Mouse (Mus musculus) midbrain, embryonic 14.5 days (tissue): ENCODE results near the gene Nadk2. TPM values are rescaled to one million over a fixed set of nuclear protein-coding genes. Genes with fewer than 3 reads are reported as not detected.

ENCODE experiments used
- ATAC-seq: fragments of 200-750 bp; cut with Nextera tagmentation; 2 replicates; pipeline ENCODE4 v1.8.0; 2017; ENCODE audit warnings: moderate number of reproducible peaks, moderate library complexity; ENCODE audit not compliant: low FRiP score, low TSS enrichment
- DNase-seq: peaks from one replicate; pipeline ENCODE4 v3.0.0-alpha.2; 2015
- H3K27ac ChIP-seq: fragments of 300-500 bp; sonication (generic); replicated peaks from 2 replicates; pipeline ENCODE4 v1.5.1; 2014; ENCODE audit warnings: mild to moderate bottlenecking, low read depth, low read length, moderate library complexity
- H3K27me3 ChIP-seq: fragments of 300-500 bp; sonication (generic); 2 replicates; pipeline ENCODE4 v1.6.1; 2014; ENCODE audit warnings: low read length, control low read depth, mixed read lengths; ENCODE audit not compliant: control insufficient read depth, insufficient read depth
- H3K36me3 ChIP-seq: fragments of 300-500 bp; sonication (generic); 2 replicates; pipeline ENCODE4 v1.6.1; 2014; ENCODE audit warnings: low read length, control low read depth; ENCODE audit not compliant: control insufficient read depth, insufficient read depth
- H3K4me1 ChIP-seq: fragments of 300-500 bp; sonication (generic); 2 replicates; pipeline ENCODE4 v1.6.1; 2014; ENCODE audit warnings: mild to moderate bottlenecking, antibody characterized with exemption, low read length, control low read depth; ENCODE audit not compliant: control insufficient read depth, insufficient read depth
- H3K4me2 ChIP-seq: fragments of 300-500 bp; sonication (generic); 2 replicates; pipeline ENCODE4 v1.6.1; 2014; ENCODE audit warnings: mild to moderate bottlenecking, low read length, moderate library complexity
- H3K4me3 ChIP-seq: fragments of 300-500 bp; sonication (generic); replicated peaks from 2 replicates; pipeline ENCODE4 v1.5.1; 2014; ENCODE audit warnings: low read depth, low read length
- H3K9ac ChIP-seq: fragments of 300-500 bp; sonication (generic); replicated peaks from 2 replicates; pipeline ENCODE4 v1.6.1; 2014; ENCODE audit warnings: mild to moderate bottlenecking, low read length, moderate library complexity
- H3K9me3 ChIP-seq: fragments of 300-500 bp; sonication (generic); 2 replicates; pipeline ENCODE4 v1.6.1; 2016; ENCODE audit warnings: low read length, control low read depth, mixed read lengths; ENCODE audit not compliant: control insufficient read depth
- WGBS: fragments of 180-500 bp; shearing (Covaris S2); extraction: QIAGEN DNeasy Blood & Tissue Kit; methylation state at CpG from one replicate; pipeline ENCODE4 v1.1.7; 2014; 5-methylcytosine and 5-hydroxymethylcytosine counted together
- polyA plus RNA-seq: library from polyadenylated mRNA; unstranded; fragments of >200 nt; fragmentation: Nextera tagmentation; extraction: Ambion mirVana; gene quantifications from 2 replicates; pipeline ENCODE4 v1.2.1, GENCODE M21; 2014

The Nadk2 gene
- polyA plus RNA-seq, 1 experiment from 2014 or later = 36.0 TPM

- H3K27ac ChIP-seq = no peak overlapping the region
- no peak overlapping the region for H3K4me3 ChIP-seq
- no peak overlapping the region for H3K9ac ChIP-seq
- peak; percentile 17 for DNase-seq
- WGBS = 86% methylated on average over 13 of the region's 13 CpGs
- no peaks in the 10 kb centered on the region for H3K4me1 ChIP-seq
- no peaks in the 10 kb centered on the region for H3K27me3 ChIP-seq
- H3K36me3 ChIP-seq = peaks cover 46% of the 10 kb centered on the region; the same call in 1 of the 2 replicates
- no peak overlapping the region for H3K4me2 ChIP-seq
- ATAC-seq = peak; percentile 36; the same call in 1 of the 2 replicates
- H3K9me3 ChIP-seq = no peaks in the 10 kb centered on the region
Measured at GRCm38 (mm10) chr15:9132693-9133443, 61.8 kb downstream of the Nadk2 start.

DNA sequence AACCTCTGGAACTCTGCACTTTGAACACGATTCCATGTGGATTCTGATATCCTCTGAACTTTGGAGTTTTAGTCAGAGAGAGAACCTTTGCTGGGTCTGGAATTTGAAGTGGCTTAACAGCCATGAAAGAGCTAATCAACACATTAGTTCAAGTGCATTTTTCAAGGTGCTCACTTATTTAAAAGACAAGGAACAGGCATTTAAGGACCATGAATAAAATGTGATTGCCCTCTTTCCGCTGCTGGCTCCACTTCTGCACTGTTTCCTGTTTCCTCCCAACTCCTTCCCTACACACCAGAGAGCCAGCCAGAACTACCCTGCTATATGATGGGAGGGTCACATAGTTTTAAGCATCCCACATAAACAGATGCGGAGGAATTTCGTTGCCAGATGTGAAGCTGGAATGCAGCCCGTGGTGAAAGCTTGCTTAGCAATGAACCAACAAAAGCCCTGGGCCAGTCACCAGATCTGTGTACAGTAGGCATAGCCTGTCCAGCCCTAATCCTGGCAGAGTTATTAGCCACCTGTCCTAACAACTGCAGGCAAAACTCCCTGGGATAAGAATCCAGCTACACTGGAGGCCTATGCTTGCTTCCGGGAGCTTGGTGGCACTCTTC is 63.9 kb downstream of the Nadk2 start:
- Histone ChIP-seq H3K4me2 (no peak overlapping the region), H3K27ac (no peak overlapping the region), H3K36me3 (peaks cover 36% of the 10 kb centered on the region; the same call in 1 of the 2 replicates), H3K4me3 (no peak overlapping the region), H3K9ac (no peak overlapping the region), H3K9me3 (no peaks in the 10 kb centered on the region), H3K4me1 (peaks cover 9% of the 10 kb centered on the region), H3K27me3 (no peaks in the 10 kb centered on the region)
- 87% methylated on average over 6 of the region's 6 CpGs for WGBS
- DNase-seq (no peak), ATAC-seq (no peak)

GRCm38 (mm10) chr15:9139447-9139846 is 68.4 kb downstream of the Nadk2 start:
- ATAC-seq (no peak), DNase-seq (peak; percentile 7)
- H3K4me2 ChIP-seq = peak overlapping the region; percentile 62
- H3K27ac ChIP-seq = no peak overlapping the region
- H3K4me1 ChIP-seq = peaks cover 13% of the 10 kb centered on the region
- H3K36me3 ChIP-seq = peaks cover 18% of the 10 kb centered on the region; the same call in 1 of the 2 replicates
- H3K9ac ChIP-seq = peak overlapping the region; percentile 48
- WGBS = 27% methylated on average over 10 of the region's 10 CpGs
- no peaks in the 10 kb centered on the region for H3K9me3 ChIP-seq
- no peaks in the 10 kb centered on the region for H3K27me3 ChIP-seq
- H3K4me3 ChIP-seq = peak overlapping the region; percentile 83

DNA sequence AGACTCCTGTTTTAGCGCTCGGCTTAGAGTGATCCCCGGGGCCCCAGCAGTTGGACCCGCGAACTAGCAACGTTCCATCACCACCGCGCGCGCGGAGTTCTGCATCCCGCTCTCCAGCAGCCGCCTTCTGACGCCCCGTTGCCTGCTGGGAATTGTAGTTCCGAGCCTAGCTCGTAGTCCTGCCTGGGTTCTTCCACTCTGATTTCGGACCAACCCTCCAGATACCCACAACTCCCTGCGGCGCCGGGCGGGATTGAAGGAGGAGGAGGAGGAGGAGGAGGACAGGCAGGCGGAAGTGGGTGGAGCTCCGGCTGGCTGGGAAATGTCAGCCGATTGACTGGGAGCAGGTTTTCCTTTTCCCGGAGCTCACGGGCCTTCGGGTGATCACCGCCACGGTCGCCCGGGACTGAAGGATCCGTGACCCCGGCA is 69.2 kb downstream of the Nadk2 start, which contains the start of gene Lmbrd2:
Gene Lmbrd2, plus strand, starts transcription at position 299 of the 429 bp plus-strand sequence.
- ATAC-seq (peak; percentile 99), DNase-seq (peak; percentile 99)
- WGBS = under 1% methylated on average over 34 of the region's 34 CpGs
- H3K9me3 ChIP-seq = no peaks in the 10 kb centered on the region
- H3K4me3 ChIP-seq = peak within 1 kb of the TSS; percentile 83
- H3K4me1 ChIP-seq = peaks cover 13% of the 10 kb centered on the region
- H3K9ac ChIP-seq = peak within 1 kb of the TSS; percentile 83
- H3K36me3 ChIP-seq = peaks cover 18% of the 10 kb centered on the region; the same call in 1 of the 2 replicates
- peak within 1 kb of the TSS; percentile 79 for H3K4me2 ChIP-seq
- peak within 1 kb of the TSS; percentile 90 for H3K27ac ChIP-seq
- H3K27me3 ChIP-seq = no peaks in the 10 kb centered on the region

- under 1% methylated on average over 37 of the region's 37 CpGs for WGBS
- peak; percentile 68 for DNase-seq
Measured at GRCm38 (mm10) chr15:9140684-9141171, 69.7 kb downstream of the Nadk2 start.

DNA sequence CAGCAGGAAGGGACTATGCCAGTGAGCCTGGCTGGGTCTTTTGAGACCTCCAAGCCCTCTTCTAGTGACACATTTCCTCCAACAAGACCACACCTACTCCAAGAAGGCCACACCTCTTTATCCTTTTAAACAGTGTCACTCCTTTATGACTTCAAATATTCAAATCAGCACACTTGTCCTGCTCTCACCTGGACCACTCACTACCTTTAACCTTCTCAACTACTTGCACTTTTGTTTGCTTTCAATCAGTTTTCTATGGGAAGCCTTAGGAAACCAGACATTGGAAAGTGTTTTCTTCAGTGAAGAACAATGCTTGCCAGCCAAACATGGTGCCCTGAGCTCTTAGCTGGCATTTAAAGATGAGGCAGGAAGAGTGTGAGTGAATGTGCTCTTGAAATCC is 84.3 kb downstream of the Nadk2 start, which contains the start of gene Skp2:
Gene Skp2, minus strand, starts transcription at position 101 of the 400 bp plus-strand sequence.
- Histone ChIP-seq H3K27ac (no peak within 1 kb of the TSS), H3K9me3 (no peaks in the 10 kb centered on the region), H3K4me2 (no peak within 1 kb of the TSS), H3K4me1 (no peaks in the 10 kb centered on the region), H3K36me3 (peaks cover 60% of the 10 kb centered on the region), H3K9ac (no peak within 1 kb of the TSS), H3K4me3 (no peak within 1 kb of the TSS), H3K27me3 (no peaks in the 10 kb centered on the region)
- no peak for DNase-seq
- no peak for ATAC-seq

More at GRCm38 (mm10) chr15:9140684-9141171, 69.7 kb downstream of the Nadk2 start:
- H3K36me3 ChIP-seq = peaks cover 18% of the 10 kb centered on the region; the same call in 1 of the 2 replicates
- no peaks in the 10 kb centered on the region for H3K27me3 ChIP-seq
- no peaks in the 10 kb centered on the region for H3K9me3 ChIP-seq
- H3K4me2 ChIP-seq = peak overlapping the region; percentile 79
- H3K9ac ChIP-seq = peak overlapping the region; percentile 83
- peak overlapping the region; percentile 90 for H3K27ac ChIP-seq
- H3K4me1 ChIP-seq = peaks cover 13% of the 10 kb centered on the region
- peak; percentile 88 for ATAC-seq
- peak overlapping the region; percentile 83 for H3K4me3 ChIP-seq

Other genes with a start within 250 kb of the Nadk2 start
- gene Ranbp3l, start 103.3 kb upstream of the Nadk2 start, polyA plus RNA-seq = 0.45 and 13.7 TPM in 2 replicates
- gene Lmbrd2, start 69.3 kb downstream of the Nadk2 start, polyA plus RNA-seq = 9.0 and 15.2 TPM in 2 replicates
- 17.7 and 26.8 TPM in 2 replicates for gene Skp2, start 84.2 kb downstream of the Nadk2 start, polyA plus RNA-seq
- gene Ugt3a1, start 205.6 kb downstream of the Nadk2 start, polyA plus RNA-seq = not detected in 2 replicates